In genomic region chr12:72694901-72695463, GRCm38 (mm10) we compare ENCODE assay signal across 10 mouse cellular contexts. TPM values are rescaled to one million over a fixed set of nuclear protein-coding genes. Genes with fewer than 3 reads are reported as not detected.
DNase-seq lines count a peak whose midpoint lies in the region; ATAC-seq and TF ChIP-seq lines count a peak whose summit lies in the region.
"Had no signal": no experiment of that assay in that cellular context is flagged by ENCODE, and none has a peak within 500 bp of the region (broad histone marks: within the 10 kb centered on the region; RNA-seq: fewer than 3 reads in every experiment).

No protein-coding gene starts in this region.

- H3K27me3 ChIP-seq in heart, postnatal 0 days (ENCODE audit: control insufficient read depth, insufficient read depth, low read length) = no peaks in the 10 kb centered on the region

- peak overlapping the region; percentile 17; the same call in 1 of the 2 replicates for H3K4me2 ChIP-seq in heart, postnatal 0 days (ENCODE audit: low read depth, low read length)

- H3K36me3 ChIP-seq in heart, postnatal 0 days (replicated peaks; ENCODE audit: control insufficient read depth, insufficient read depth, low read length) = no peaks in the 10 kb centered on the region

- peak; percentile 11 for DNase-seq in gastrocnemius, adult 18-20 months (ENCODE audit: low spot score)
- DNase-seq in gastrocnemius, postnatal 10 days = no peak
- peak; percentile 21 for DNase-seq in urinary bladder, adult 2 months (ENCODE audit: low spot score)
- no peak for DNase-seq in urinary bladder, postnatal 4 days (ENCODE audit: low spot score in 2 of 2)
- DNase-seq in heart, postnatal 0 days (ENCODE audit: low spot score) = no peak
- peak; percentile 47 for DNase-seq in testis, postnatal 10 days (ENCODE audit: low spot score)
- DNase-seq in frontal cortex, adult 2 months (ENCODE audit: extremely low spot score in 1 of 2, low spot score in 1 of 2) = no peak

- ATAC-seq in heart, postnatal 0 days (ENCODE audit: insufficient read depth, low read depth) = no peak
- no peak for ATAC-seq in CD4-positive, CD25-positive, alpha-beta regulatory T cell, adult 4 months

- H3K4me3 ChIP-seq in heart, postnatal 0 days (ENCODE audit: low read depth, low read length) = no peak overlapping the region

- TF ChIP-seq EP300 in heart, postnatal 0 days (IDR thresholded peaks at IDR 0.05; ENCODE audit: low read depth) = no peak

- TF ChIP-seq CTCF in heart, postnatal 0 days (IDR thresholded peaks at IDR 0.05; ENCODE audit: low read depth) = peak; percentile 46

- no peak overlapping the region for H3K9ac ChIP-seq in heart, postnatal 0 days (replicated peaks; ENCODE audit: low read depth, low read length)

- H3K9me3 ChIP-seq in heart, postnatal 0 days (replicated peaks; ENCODE audit: control insufficient read depth, low read length) = no peaks in the 10 kb centered on the region

- no peaks in the 10 kb centered on the region for H3K4me1 ChIP-seq in heart, postnatal 0 days (ENCODE audit: control insufficient read depth, insufficient read depth)

- no peak overlapping the region for H3K27ac ChIP-seq in heart, postnatal 0 days (ENCODE audit: low read depth)

- WGBS in heart, postnatal 0 days = 20% methylated on average over 9 of the region's 9 CpGs

RNA-seq across cellular contexts. Expression of gene Dhrs7, which starts 30.3 kb away (rescaled TPM):
- total RNA-seq in gastrocnemius, adult 18-20 months (2021) = 10 to 100 TPM; 15.9 to 19.2 TPM
- total RNA-seq in gastrocnemius, postnatal 10 days (2021) = 10 to 100 TPM; 29.9 to 35.9 TPM
- polyA plus RNA-seq in urinary bladder, adult 2 months (2012; rRNA removed) = 88.7 and 94.8 TPM in 2 replicates
- 65.9 and 91.6 TPM in 2 replicates for total RNA-seq in heart, postnatal 0 days (2014; rRNA removed; ENCODE audit: low replicate concordance)
- 217 and 227 TPM in 2 replicates for polyA plus RNA-seq in heart, postnatal 0 days (2015; fragmentation: Nextera tagmentation; extraction: Ambion mirVana)
- 44.6 and 47.8 TPM in 2 replicates for polyA plus RNA-seq in frontal cortex, adult 2 months (2012; rRNA removed)
- polyA plus RNA-seq in CD4-positive, CD25-positive, alpha-beta regulatory T cell, adult 4 months (2017; shearing (Covaris generic)) = 100 to 1,000 TPM in 1 of 2 experiments, 10 to 100 TPM in 1; 92.5 to 103 TPM

RNA-seq across cellular contexts. Expression of gene Gm4756, which starts 45.5 kb away (rescaled TPM):
- total RNA-seq in gastrocnemius, adult 18-20 months (2021) = not detected
- not detected for total RNA-seq in gastrocnemius, postnatal 10 days (2021)
- not detected in 2 replicates for polyA plus RNA-seq in urinary bladder, adult 2 months (2012; rRNA removed)
- total RNA-seq in heart, postnatal 0 days (2014; rRNA removed; ENCODE audit: low replicate concordance) = not detected in 2 replicates
- polyA plus RNA-seq in heart, postnatal 0 days (2015; fragmentation: Nextera tagmentation; extraction: Ambion mirVana) = not detected in 2 replicates
- not detected in 2 replicates for polyA plus RNA-seq in frontal cortex, adult 2 months (2012; rRNA removed)
- not detected for polyA plus RNA-seq in CD4-positive, CD25-positive, alpha-beta regulatory T cell, adult 4 months (2017; shearing (Covaris generic))
- total RNA-seq: neutrophil, adult 5-6 weeks had no signal
- polyA plus RNA-seq: limb, embryonic 11.5 days had no signal

Comparison
In these comparisons a context has a peak if more than half of its experiments do, and no peak if none do; other contexts are left out.
1. DNase-seq: peak in gastrocnemius, adult 18-20 months (single experiment), urinary bladder, adult 2 months (single experiment) and testis, postnatal 10 days (single experiment); none in gastrocnemius, postnatal 10 days (single experiment), urinary bladder, postnatal 4 days (0 of 2), heart, postnatal 0 days (single experiment) and frontal cortex, adult 2 months (0 of 2).